In the genomic region with DNA sequence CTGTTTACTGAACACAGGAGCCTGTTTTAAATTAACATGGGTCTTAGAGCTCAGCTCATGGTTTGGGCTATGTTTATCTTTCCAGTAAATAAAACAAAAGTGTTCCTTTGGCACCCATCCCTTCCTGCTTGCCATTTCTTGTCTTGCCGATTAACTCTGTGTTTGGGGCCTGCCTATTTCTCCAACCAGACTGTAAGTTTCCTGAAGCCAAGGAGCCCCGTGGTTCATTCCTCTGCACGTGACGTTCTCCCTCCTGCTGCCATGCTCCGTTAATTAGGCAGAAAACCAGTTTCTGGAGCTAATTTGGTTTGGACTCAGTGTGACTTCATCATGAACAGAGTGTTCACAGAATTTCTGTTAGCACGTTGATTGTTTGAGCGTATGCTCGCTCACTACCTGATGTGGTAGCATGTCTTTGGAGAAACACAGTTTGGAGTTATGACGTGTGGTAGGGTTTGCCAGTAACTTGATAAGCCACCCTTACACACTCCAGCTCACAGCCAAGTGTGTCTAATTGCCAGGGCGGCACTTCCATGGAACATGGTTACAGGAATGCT, we compare ENCODE assay signal across 9 mouse cellular contexts.
DNase-seq lines count a peak whose midpoint lies in the region; TF ChIP-seq lines count a peak whose summit lies in the region.
"Had no signal": no experiment of that assay in that cellular context is flagged by ENCODE, and none has a peak within 500 bp of the region (broad histone marks: within the 10 kb centered on the region; RNA-seq: fewer than 3 reads in every experiment).

No protein-coding gene starts in this region.

- H3K9ac ChIP-seq in MEL (ENCODE audit: control insufficient read depth, low read depth, low read length, poor library complexity, severe bottlenecking): peak overlapping the region; percentile 45
- H3K9ac ChIP-seq: hindbrain, embryonic 12.5 days; neural tube, embryonic 13.5 days had no signal

- peak; percentile 34 for DNase-seq in kidney, adult 18-20 months
- DNase-seq in kidney, postnatal 25 days: no peak
- DNase-seq in MEL (ENCODE audit: low read depth, low spot score): no peak
- DNase-seq in MEL-GATA-1-ER (ENCODE audit: extremely low read depth, low read depth): peak; percentile 19
- DNase-seq in kidney, adult 9 months: peak; percentile 64
- DNase-seq in cerebellum, postnatal 4 days (ENCODE audit: low spot score in 2 of 2): no peak
- DNase-seq in right cerebral cortex, postnatal 14 days: no peak

- peaks cover 35 to 51% of the 10 kb centered on the region in 2 experiments for H3K4me1 ChIP-seq in MEL (ENCODE audit: control insufficient read depth in 1 of 2, insufficient read depth in 2 of 2, low read length in 2 of 2)

- TF ChIP-seq EP300 in MEL (IDR thresholded peaks at IDR 0.05; ENCODE audit: low read depth in 1 of 2, low read length in 2 of 2): no peak

- TF ChIP-seq RAD21 in MEL (IDR thresholded peaks at IDR 0.05; ENCODE audit: low read depth, low read length): no peak

- H3K27ac ChIP-seq in MEL (ENCODE audit: control insufficient read depth, low read depth, low read length): peak overlapping the region; percentile 60
- H3K27ac ChIP-seq: neural tube, embryonic 13.5 days had no signal

- H3K79me2 ChIP-seq in MEL (ENCODE audit: control insufficient read depth, insufficient read depth, low read length, poor library complexity): no peaks in the 10 kb centered on the region

- peak overlapping the region in 1 of 2 experiments; percentile 1; a peak in 1 of 4 replicates for H3K4me3 ChIP-seq in MEL (ENCODE audit: control insufficient read depth in 1 of 2, insufficient read depth in 1 of 2, low read depth in 2 of 2, low read length in 2 of 2)
- H3K4me3 ChIP-seq: hindbrain, embryonic 12.5 days; neural tube, embryonic 13.5 days had no signal

- no peaks in the 10 kb centered on the region for H3K9me3 ChIP-seq in MEL (replicated peaks; ENCODE audit: insufficient read depth, low read length)
- H3K9me3 ChIP-seq: hindbrain, embryonic 12.5 days; neural tube, embryonic 13.5 days had no signal

- H3K36me3 ChIP-seq in MEL (ENCODE audit: control insufficient read depth in 1 of 2, insufficient read depth in 2 of 2, low read length in 2 of 2): peaks cover 0 to 45% of the 10 kb centered on the region in 2 experiments; a peak in 2 of 4 replicates
- H3K36me3 ChIP-seq: hindbrain, embryonic 12.5 days; neural tube, embryonic 13.5 days had no signal

- no peaks in the 10 kb centered on the region for H3K27me3 ChIP-seq in MEL (ENCODE audit: control insufficient read depth in 1 of 2, insufficient read depth in 2 of 2, low read length in 2 of 2)
- H3K27me3 ChIP-seq: hindbrain, embryonic 12.5 days; neural tube, embryonic 13.5 days had no signal

- TF ChIP-seq POLR2A in MEL (IDR thresholded peaks at IDR 0.05; ENCODE audit: control insufficient read depth in 1 of 2, insufficient read depth in 1 of 2, low read depth in 1 of 2, low read length in 2 of 2, poor library complexity in 1 of 2): no peak

- no peak for TF ChIP-seq CTCF in MEL (IDR thresholded peaks at IDR 0.05 in 2 of 3, conservative IDR thresholded peaks at IDR 0.05 in 1 of 3; ENCODE audit: control insufficient read depth in 1 of 3, insufficient read depth in 1 of 3, low read depth in 2 of 3, low read length in 3 of 3, poor library complexity in 1 of 3, severe bottlenecking in 1 of 3)

TF ChIP-seq in MEL, 35 proteins besides CTCF, POLR2A, EP300 and RAD21:
- no peak for TF ChIP-seq MAZ (IDR thresholded peaks at IDR 0.05; ENCODE audit: low read depth, low read length)
- no peak for TF ChIP-seq ZMIZ1 (IDR thresholded peaks at IDR 0.05; ENCODE audit: low read depth, low read length)
- 0 out of 2 replicates have a peak, but pooled peaks have one; percentile 17 for TF ChIP-seq MYC (IDR thresholded peaks at IDR 0.05; ENCODE audit: low read depth, low read length)
TF ChIP-seq in MEL: peak in this region for 1.

Comparison
In these comparisons a context has a peak if more than half of its experiments do, and no peak if none do; other contexts are left out.
1. DNase-seq: peak in kidney, adult 18-20 months (single experiment), MEL-GATA-1-ER (single experiment) and kidney, adult 9 months (single experiment); none in kidney, postnatal 25 days (0 of 2), MEL (single experiment), cerebellum, postnatal 4 days (0 of 2) and right cerebral cortex, postnatal 14 days (single experiment).